Mouse (Mus musculus) cerebellum, adult 11 months (tissue): Measurements from ENCODE around the gene Zfp239.

Experiments
- DNase-seq: peaks from one replicate; pipeline ENCODE4 v3.0.0; 2022

Gene Zfp239

DNA sequence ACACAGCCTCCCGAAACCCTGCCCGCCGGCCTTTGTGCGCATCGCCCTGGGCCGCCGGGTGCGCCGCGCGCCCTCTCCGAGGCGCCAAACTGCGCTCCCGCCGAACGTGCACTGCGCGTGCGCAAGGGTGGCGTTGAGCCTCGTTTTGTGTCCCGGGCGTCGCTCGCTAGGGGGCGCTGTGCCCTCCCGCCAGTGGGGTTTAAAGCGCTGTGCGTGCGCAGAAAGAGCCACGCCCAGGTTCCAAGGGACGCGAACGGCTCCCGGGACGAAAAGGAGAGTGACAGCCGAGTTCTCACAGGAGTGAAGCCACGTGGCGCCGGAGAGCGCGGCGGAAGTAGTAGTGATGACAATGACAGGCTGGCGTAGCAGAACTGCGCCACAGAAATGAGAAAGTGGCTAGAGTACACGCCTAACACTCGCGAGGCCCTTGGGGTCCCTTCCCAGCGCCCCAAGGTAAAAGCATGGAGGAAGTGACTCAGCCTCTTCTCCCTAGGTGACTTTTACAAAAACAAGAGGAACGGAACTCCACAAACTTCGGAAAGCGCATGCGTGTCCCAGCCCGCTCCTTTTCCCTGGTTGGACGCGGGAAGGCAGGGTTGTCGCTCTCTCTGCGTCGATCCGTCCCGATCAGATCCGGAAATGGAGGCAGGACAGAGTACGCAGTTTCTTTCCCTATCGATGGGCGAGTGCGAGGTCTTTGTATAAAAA lies 17.7 kb downstream of the Zfp239 start:
- peak; percentile 100 for DNase-seq

GRCm38 (mm10) chr6:117880394-117880838 lies 18.5 kb downstream of the Zfp239 start:
- no peak for DNase-seq

GRCm38 (mm10) chr6:117881229-117881628 lies 19.3 kb downstream of the Zfp239 start:
- DNase-seq: no peak

- DNase-seq: no peak
Observed at GRCm38 (mm10) chr6:117881997-117882396, 20.1 kb downstream of the Zfp239 start.

DNA sequence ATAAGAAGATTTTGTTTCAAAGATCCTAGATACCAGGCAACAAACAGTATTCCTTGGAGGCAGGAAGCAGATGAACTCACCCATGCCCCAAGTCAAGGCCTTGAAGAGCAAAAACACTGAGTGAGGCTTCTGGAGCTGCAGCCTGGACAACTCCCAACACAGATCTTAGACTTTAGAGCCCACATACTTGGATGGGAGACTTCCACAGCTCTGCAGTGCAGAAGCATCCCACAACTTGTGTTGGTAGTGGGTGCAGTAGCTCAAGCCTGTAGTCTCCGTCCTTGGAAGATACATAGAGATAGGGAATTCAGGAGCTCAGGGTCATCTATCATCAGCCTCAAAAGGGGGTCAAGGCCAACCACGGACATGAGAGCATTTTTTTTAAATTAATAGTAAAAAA lies 24.0 kb downstream of the Zfp239 start:
- DNase-seq: no peak

DNA sequence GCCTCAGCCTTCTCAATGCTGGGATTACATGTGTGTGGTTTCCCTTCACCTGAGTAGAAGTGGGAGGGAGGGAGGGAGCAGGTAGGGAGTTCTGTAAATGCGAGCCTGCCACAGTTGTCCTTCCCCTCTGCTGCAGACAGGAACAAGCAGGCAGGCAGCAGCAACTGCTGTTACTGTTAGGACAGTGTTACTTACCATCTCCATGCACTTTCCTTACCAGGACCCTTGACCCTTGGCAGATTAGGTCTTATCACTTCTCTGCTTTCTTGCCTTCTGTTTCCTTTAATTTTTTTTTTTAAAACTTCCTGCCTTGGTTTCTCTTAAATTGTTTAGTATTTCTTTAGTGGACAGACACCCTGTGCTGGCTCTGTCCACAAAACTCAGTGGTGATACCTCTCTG lies 26.1 kb downstream of the Zfp239 start:
- no peak for DNase-seq

- DNase-seq: no peak
Observed at GRCm38 (mm10) chr6:117888642-117889096, 26.8 kb downstream of the Zfp239 start.

- DNase-seq: no peak
Observed at GRCm38 (mm10) chr6:117890257-117890656, 28.4 kb downstream of the Zfp239 start.

DNA sequence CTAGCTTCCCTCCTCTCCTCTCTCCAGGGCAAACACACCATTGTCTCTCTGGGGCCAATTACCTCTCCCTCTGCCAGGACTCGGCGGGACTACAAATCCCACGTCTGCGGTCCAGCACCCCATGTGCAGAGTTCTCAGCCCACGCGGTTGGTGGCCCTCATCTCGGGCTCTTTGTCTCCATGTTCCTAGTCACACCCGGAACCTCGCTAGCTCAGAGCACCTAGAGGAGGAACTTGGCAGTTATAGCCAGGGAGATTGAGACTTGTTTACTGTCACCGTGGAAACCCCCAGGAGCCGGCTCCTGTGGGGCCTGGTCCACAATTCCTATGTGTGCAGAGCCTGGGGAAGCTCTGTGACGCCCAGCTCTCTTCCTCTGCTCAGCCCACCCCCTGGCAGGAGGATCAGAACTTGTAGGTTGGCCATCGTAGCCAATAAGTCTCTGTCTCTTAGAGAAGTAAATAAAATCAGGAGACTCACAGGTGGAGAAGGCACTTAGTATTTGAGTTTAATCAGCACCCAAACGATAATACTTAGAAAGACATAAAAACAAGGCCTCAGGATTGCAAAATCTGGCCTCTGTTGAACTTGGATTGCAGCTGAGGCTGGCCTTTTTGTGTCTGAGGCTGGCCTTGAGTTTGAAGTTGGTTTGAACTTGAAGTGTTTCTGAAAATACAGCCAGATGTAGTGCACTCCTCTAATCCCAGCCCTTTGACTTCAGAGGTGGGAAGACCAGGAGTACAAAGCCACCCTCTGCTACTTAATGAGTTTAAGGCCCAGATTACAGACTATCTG lies 29.7 kb downstream of the Zfp239 start:
- no peak for DNase-seq

DNA sequence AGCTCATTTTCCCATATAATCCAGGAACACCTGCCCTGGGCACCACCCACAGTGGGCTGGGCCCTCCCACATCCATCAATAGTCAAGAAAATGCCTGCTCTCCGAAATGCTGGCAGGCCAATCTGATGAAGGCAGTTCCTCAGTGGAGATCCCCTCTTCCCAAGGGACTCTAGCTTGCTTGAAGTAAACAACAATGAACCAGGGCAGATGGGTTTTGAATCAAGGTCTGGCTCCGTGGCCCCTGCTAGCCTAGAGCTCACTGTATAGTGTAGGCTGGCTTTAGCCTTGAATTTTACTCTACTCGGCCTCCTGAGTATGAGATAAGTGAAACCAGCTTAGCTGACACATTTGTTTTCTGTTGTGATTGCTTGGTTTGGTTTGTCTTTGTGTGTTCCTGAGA lies 30.5 kb downstream of the Zfp239 start:
- DNase-seq: no peak

- no peak for DNase-seq
Observed at GRCm38 (mm10) chr6:117893435-117893834, 31.5 kb downstream of the Zfp239 start.

DNA sequence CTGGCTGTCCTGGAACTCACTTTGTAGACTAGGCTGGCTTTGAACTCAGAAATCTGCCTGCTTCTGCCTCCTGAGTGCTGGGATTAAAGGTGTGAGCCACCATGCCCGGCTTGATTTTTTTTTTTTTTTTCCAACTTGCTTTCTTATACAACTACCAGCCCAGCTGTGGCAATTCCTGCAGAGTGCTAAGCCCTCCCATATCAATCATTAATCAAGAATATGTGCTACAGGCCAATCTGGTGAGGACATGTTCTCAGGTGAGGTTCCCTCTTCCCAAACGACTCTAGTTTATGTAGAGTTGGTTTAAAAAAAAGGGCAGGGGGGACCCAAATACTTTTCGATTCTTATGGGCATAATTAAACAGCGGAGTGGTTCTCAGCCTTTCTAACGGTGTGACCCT lies 35.9 kb downstream of the Zfp239 start:
- no peak for DNase-seq

GRCm38 (mm10) chr6:117900126-117901080 lies 38.5 kb downstream of the Zfp239 start, which contains the start of gene Hnrnpf:
TSS of gene Hnrnpf (plus strand) at chr6:117900324.
- DNase-seq: no peak

DNA sequence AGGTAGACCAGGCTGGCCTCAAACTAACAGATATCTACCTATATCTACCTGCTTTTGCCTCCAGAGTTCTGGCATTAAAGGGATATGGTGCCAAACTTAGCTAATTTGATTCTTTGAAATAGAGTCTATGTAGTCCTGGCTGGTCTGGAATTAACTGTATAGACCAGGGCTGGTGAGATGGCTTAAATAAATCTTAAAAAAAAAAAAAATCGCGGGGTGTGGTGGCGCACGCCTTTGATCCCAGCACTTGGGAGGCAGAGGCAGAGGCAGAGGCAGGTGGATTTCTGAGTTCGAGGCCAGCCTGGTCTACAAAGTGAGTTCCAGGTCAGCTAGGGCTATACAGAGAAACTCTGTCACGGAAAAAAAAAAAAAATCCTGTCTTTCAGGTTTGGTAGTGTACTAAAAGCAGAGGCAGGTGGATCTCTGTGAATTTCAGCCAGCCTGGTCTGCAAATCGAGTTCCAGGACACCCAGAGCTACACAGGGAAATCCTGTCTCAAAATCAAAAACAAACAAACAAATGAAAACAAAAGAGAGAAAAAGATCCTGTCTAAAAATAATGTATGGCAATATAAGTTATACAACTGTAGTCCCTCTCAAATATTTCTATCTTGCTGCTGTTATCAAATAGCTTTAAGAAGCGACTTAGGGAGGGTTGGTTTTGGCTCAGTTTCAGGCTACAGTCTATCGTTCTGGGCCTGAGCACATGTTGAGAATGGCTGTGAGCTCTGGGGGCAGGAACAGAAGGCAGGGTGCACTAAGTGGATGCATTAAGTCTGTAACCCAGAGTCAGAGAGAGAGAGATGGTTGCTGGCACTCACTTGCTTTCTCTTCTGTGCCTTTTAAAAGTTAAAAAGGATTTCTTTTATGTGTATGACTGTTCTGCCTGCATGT lies 39.9 kb downstream of the Zfp239 start:
- DNase-seq: no peak

DNA sequence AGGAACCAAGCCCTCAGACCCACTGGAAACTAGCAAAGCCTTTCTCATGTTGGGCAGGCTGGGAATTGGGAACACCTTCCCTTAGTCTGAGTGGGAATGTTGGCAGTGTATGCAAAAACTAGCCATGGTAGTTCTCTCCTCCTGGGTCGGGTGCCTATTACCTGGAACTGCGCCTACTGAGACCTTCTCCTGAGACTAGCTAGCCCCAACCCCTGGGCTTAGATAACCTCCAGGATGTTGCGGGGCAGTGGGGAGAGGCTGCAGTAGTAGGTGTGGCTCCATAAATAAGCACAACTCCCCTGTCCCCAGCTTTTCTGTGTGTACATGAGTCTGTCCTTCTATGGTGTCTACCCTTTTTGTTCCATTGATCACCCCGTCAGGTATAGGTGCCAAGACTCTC lies 40.7 kb downstream of the Zfp239 start:
- DNase-seq: no peak

GRCm38 (mm10) chr6:117903836-117904235 lies 41.9 kb downstream of the Zfp239 start:
- DNase-seq: no peak

- no peak for DNase-seq
Observed at GRCm38 (mm10) chr6:117905260-117905930, 43.5 kb downstream of the Zfp239 start.

GRCm38 (mm10) chr6:117906015-117906531 lies 44.2 kb downstream of the Zfp239 start:
- DNase-seq: no peak

DNA sequence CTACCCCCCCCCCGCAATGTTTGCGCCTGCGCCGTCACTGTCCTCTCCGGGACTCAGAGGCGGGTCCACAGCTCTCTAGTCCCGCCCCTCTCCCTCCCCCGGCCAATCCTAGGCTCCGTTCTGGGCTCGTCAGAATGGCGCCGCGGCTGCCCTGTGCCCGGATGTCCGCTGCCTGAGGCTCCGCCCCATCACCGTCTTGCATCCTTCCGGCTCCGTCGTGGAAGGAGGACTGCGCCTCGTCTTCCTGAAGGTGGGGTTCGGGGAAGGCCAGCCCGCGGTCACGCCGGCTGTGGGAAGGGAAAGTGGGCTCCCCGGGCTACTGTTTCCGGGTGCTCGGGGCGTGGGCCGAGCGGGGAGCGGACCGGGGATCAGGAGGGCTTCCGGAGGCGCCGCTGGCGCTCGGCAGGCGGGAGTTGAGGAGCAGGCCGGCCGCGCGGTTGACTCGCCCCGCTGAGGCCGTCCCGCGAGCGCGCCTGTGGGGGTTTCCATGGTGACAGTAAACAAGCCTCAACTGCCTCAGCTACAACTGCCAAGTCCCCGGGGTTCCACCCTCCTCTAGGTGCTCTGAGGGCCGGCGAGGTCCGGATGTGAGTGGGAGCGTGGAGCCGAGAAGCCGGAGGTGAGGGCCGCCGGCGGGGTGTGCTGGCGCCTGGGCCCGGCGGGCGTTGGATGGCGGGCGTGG lies 44.8 kb downstream of the Zfp239 start:
- peak; percentile 96 for DNase-seq

DNA sequence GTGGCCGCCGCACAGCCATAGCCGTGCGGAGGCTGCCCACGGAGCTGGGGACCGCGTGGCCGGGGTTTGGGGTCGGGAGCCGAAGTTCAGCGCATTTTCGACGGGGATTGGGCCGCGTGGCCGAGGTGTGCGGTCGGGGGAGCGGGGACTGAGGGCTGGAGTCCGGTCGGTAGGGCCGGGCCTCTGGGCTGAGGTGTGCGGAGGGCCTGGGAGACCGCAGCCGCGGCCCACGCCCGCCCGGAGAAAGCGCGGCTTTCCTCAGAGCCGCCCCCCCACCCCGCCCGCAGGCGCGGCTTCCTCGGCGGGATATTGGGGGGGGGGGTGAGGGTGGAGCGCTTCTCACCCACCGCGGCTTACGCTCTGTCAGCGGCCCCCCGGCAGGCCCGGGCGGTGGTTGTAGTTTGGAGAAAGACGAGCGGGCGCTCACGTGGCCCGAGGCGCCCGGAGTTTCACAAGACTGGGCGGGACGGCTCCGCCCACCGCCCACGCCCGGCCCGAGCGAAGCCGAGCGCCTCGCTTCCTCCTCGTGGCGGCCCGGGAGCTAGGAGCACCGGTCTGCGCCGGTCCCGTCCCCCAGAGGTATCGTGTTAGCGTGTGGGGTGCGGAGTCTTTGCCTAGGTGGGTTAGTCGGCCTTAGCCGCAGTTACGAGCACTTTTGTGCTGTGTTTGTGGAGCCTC lies 45.5 kb downstream of the Zfp239 start:
- DNase-seq: peak; percentile 50
